Comparison of ENCODE assay signal across 8 mouse cellular contexts in the genomic region with DNA sequence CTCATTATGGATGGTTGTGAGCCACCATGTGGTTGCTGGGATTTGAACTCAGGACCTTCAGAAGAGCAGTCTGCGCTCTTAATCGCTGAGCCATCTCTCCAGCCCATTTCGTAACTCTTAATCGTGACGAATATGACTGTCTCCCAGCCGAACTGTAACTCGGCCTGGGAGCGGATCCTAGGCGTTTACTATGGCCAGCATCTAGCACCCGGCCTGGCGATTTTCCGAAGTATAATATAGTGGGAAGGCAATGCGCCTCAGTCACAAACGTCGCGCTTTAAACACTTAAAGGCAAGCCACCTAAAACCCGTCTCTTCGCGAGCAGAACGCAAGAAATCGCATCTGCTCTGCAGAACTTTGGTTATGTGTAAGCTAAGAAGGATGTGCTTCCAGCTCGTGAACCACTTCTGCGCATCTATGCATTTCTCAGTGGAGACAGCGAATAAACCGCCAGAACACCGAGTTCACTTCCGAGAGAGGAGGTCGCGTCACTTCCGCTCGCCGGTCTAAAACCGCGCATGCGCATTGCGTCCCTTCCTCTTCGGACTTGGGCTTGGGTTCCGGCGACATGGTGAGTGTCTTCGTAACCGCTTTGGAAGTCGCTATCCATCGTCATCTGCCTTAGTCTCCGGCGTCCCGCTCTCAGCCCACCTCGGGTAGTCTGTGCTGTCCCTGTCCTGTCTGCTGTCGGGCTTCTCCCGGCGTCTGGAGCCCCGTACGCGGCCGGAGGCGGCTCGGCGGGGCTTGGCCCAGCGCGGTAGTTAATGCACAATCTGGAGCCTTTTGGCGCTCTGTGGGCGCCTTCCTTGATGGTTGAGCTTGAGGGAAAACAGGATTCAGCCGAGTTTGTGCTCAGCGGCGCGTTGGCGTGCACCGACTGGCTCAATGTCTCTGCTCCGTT. TPM values are rescaled to one million over a fixed set of nuclear protein-coding genes. Genes with fewer than 3 reads are reported as not detected.
DNase-seq lines count a peak whose midpoint lies in the region; ATAC-seq lines count a peak whose summit lies in the region.

A gene (plus strand): TSS at position 538 of the 901 bp plus-strand sequence.

- no peaks in the 10 kb centered on the region for H3K27me3 ChIP-seq in hindbrain, embryonic 15.5 days

- no peaks in the 10 kb centered on the region for H3K9me3 ChIP-seq in hindbrain, embryonic 15.5 days

- H3K27ac ChIP-seq in hindbrain, embryonic 15.5 days (replicated peaks) = peak within 1 kb of the TSS; percentile 89

- 2% methylated on average over 68 of the region's 68 CpGs for WGBS in hindbrain, embryonic 15.5 days

- peak within 1 kb of the TSS; percentile 62 for H3K4me3 ChIP-seq in hindbrain, embryonic 15.5 days

- H3K36me3 ChIP-seq in hindbrain, embryonic 15.5 days = peaks cover 30% of the 10 kb centered on the region

- H3K9ac ChIP-seq in hindbrain, embryonic 15.5 days = peak within 1 kb of the TSS; percentile 85

- H3K4me2 ChIP-seq in hindbrain, embryonic 15.5 days = peak within 1 kb of the TSS; percentile 82

- peaks cover 25% of the 10 kb centered on the region for H3K4me1 ChIP-seq in hindbrain, embryonic 15.5 days (replicated peaks)

- peak; percentile 98 for DNase-seq in R1 (ENCODE audit: low read depth, low spot score)
- peak; percentile 96 to 97 for DNase-seq in cerebellum, postnatal 25 days
- peak; percentile 97 to 99 for DNase-seq in frontal cortex, postnatal 36 days (ENCODE audit: low spot score in 2 of 2)
- peak; percentile 94 for DNase-seq in left cerebral cortex, adult 11 months (ENCODE audit: low spot score)
- peak; percentile 96 for DNase-seq in lung, postnatal 4 days
- DNase-seq in retina, postnatal 7 days (ENCODE audit: low read depth, low spot score) = peak; percentile 95
- DNase-seq in urinary bladder, adult 2 months (ENCODE audit: low spot score) = peak; percentile 87

- peak; percentile 94 for ATAC-seq in hindbrain, embryonic 15.5 days (ENCODE audit: low FRiP score, low read depth)

RNA-seq across cellular contexts. Expression of the gene that starts here (rescaled TPM):
- polyA plus RNA-seq in hindbrain, embryonic 15.5 days (2015; fragmentation: Nextera tagmentation; extraction: Ambion mirVana) = 919 and 1,034 TPM in 2 replicates
- polyA plus RNA-seq in urinary bladder, adult 2 months (2012; rRNA removed) = 1,766 and 1,999 TPM in 2 replicates

Comparison
In these comparisons a context has a peak if more than half of its experiments do, and no peak if none do; other contexts are left out.
1. Peak in every context shown above with its lines: DNase-seq, ATAC-seq, H3K4me3 ChIP-seq and H3K27ac ChIP-seq.